Mouse (Mus musculus) layer of hippocampus, adult 11-12 months (tissue): ENCODE results near the gene Ak5.

Source experiments
- DNase-seq: peaks from one replicate; pipeline ENCODE4 v3.0.0; 2022; ENCODE audit warnings: low spot score

The Ak5 gene

GRCm38 (mm10) chr3:152435590-152435989 lies 232.6 kb downstream of the Ak5 start:
- no peak for DNase-seq

- no peak for DNase-seq
Observed at GRCm38 (mm10) chr3:152432677-152433076, 235.5 kb downstream of the Ak5 start.

- no peak for DNase-seq
Observed at GRCm38 (mm10) chr3:152428925-152429324, 239.2 kb downstream of the Ak5 start.
